In genomic region chr2:128747433-128748028, GRCm38 (mm10) we compare ENCODE assay signal across 12 mouse cellular contexts. TPM values are rescaled to one million over a fixed set of nuclear protein-coding genes. Genes with fewer than 3 reads are reported as not detected.
DNase-seq lines count a peak whose midpoint lies in the region; TF ChIP-seq lines count a peak whose summit lies in the region.
"Had no signal": no experiment of that assay in that cellular context is flagged by ENCODE, and none has a peak within 500 bp of the region (broad histone marks: within the 10 kb centered on the region; RNA-seq: fewer than 3 reads in every experiment).

No protein-coding gene starts in this region.

- H3K27me3 ChIP-seq in heart, adult 2 months (ENCODE audit: control insufficient read depth, insufficient read depth, low read length): no peaks in the 10 kb centered on the region
- H3K27me3 ChIP-seq: hindbrain, embryonic 12.5 days had no signal

- H3K36me3 ChIP-seq in heart, adult 2 months (ENCODE audit: control insufficient read depth, insufficient read depth, low read length): peaks cover 18% of the 10 kb centered on the region
- H3K36me3 ChIP-seq: hindbrain, embryonic 12.5 days had no signal

- TF ChIP-seq EP300 in heart, adult 2 months (IDR thresholded peaks at IDR 0.05; ENCODE audit: insufficient read depth, low read depth, low read length): no peak

- peak; percentile 41; the same call in 1 of the 2 replicates for TF ChIP-seq POLR2A in heart, adult 2 months (IDR thresholded peaks at IDR 0.05; ENCODE audit: insufficient read depth, low read depth, low read length)

- DNase-seq in left cerebral cortex, postnatal 14 days (ENCODE audit: low spot score in 2 of 2): peak; percentile 20 to 64
- DNase-seq in left cerebral cortex, adult 11 months (ENCODE audit: low spot score): no peak
- peak; percentile 37 to 56 for DNase-seq in heart, adult 2 months
- DNase-seq in heart, postnatal 4 days: peak; percentile 18
- peak; percentile 55 for DNase-seq in lung, postnatal 25 days (ENCODE audit: low spot score)
- DNase-seq in adrenal gland, adult 8-10 months: no peak
- no peak for DNase-seq in thymus, postnatal 25 days
- no peak for DNase-seq in urinary bladder, postnatal 25 days (ENCODE audit: low spot score)
- DNase-seq: right cerebral cortex, adult 18-20 months had no signal

- 44% methylated on average over 8 of the region's 8 CpGs for WGBS in heart, adult 2 months

- H3K9ac ChIP-seq in heart, adult 2 months (ENCODE audit: low read depth, low read length): peak overlapping the region; percentile 45
- H3K9ac ChIP-seq: hindbrain, embryonic 12.5 days had no signal

- intact Hi-C loops in left cerebral cortex, postnatal 14 days (cut with DNase I): no loop called here
- intact Hi-C loops in heart, adult 2 months (cut with DNase I): loop anchor here (2.0 kb wide), 1 partner anchor 69 kb away; no protein-coding TSS in a partner anchor

- peak overlapping the region; percentile 26 for H3K4me3 ChIP-seq in heart, adult 2 months
- H3K4me3 ChIP-seq: erythroblast, embryonic 14.5 days; hindbrain, embryonic 12.5 days had no signal

- TF ChIP-seq CTCF in heart, adult 2 months (IDR thresholded peaks at IDR 0.05): no peak

- peaks cover 22% of the 10 kb centered on the region for H3K4me1 ChIP-seq in heart, adult 2 months (ENCODE audit: control insufficient read depth, insufficient read depth, low read length)

- H3K27ac ChIP-seq in heart, adult 2 months: peak overlapping the region; percentile 91

- H3K79me2 ChIP-seq in heart, adult 2 months (replicated peaks; ENCODE audit: control insufficient read depth, insufficient read depth, low read length): no peaks in the 10 kb centered on the region

RNA-seq across cellular contexts. Expression of gene Mertk, which starts 48.8 kb away (rescaled TPM):
- 10 to 100 TPM; 20.8 to 33.7 TPM for total RNA-seq in left cerebral cortex, postnatal 14 days (2021)
- 1 to 10 TPM; 4.0 to 6.5 TPM for total RNA-seq in heart, adult 2 months (2021)
- polyA plus RNA-seq in heart, adult 2 months (2012; rRNA removed): 2.5 and 3.3 TPM in 2 replicates
- 1 to 10 TPM; 4.1 to 4.4 TPM for total RNA-seq in heart, postnatal 4 days (2021)
- 10 to 100 TPM in 3 of 4 experiments, 1 to 10 TPM in 1; 9.6 to 19.3 (median 12.6) TPM for total RNA-seq in adrenal gland, adult 8-10 months (2022)
- total RNA-seq: MEL had no signal

Comparison
In these comparisons a context has a peak if more than half of its experiments do, and no peak if none do; other contexts are left out.
1. DNase-seq: peak in left cerebral cortex, postnatal 14 days (2 of 2), heart, adult 2 months (2 of 2), heart, postnatal 4 days (single experiment) and lung, postnatal 25 days (single experiment); none in left cerebral cortex, adult 11 months (single experiment), adrenal gland, adult 8-10 months (single experiment), thymus, postnatal 25 days (single experiment) and urinary bladder, postnatal 25 days (single experiment).